Mouse (Mus musculus): Measurements from ENCODE around the gene Rhov. TPM values are rescaled to one million over a fixed set of nuclear protein-coding genes. Genes with fewer than 3 reads are reported as not detected.

Rhov gene
- polyA plus RNA-seq, 1 experiment from 2014 or later = 0.83 TPM

GRCm38 (mm10) chr2:119247904-119248303 is 23.2 kb downstream of the Rhov start:
- H3K36me3 ChIP-seq = no peaks in the 10 kb centered on the region
- WGBS = 87% methylated on average over 9 of the region's 9 CpGs

DNA sequence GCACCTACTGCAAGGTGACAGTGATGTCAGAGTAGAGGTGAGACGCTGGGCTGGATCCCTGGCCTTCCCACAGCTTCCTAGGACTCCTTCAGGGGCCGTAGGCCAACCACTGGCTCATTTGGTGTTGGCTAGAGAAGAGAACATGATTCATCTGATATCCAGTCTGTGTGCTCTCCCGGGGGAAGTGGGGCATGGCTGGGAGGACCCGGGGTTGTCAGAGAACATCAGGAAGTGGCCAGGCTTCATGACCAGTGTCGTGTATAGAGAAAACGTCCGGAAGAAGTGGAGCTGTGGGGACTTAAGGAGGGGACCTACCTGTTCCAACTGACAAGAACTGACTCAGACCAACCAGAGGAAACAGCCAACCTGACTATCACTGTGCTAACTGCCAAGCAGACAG is 25.8 kb downstream of the Rhov start:
- H3K9me3 ChIP-seq (replicated peaks) = no peaks in the 10 kb centered on the region
- no peaks in the 10 kb centered on the region for H3K4me1 ChIP-seq
- 87% methylated on average over 7 of the region's 7 CpGs for WGBS
- peaks cover 12% of the 10 kb centered on the region for H3K27me3 ChIP-seq (ENCODE audit: low read depth, poor library complexity, severe bottlenecking)
- no peak overlapping the region for H3K4me3 ChIP-seq
- no peak for DNase-seq (ENCODE audit: low spot score)
- no peak overlapping the region for H3K27ac ChIP-seq (replicated peaks)
- no peaks in the 10 kb centered on the region for H3K36me3 ChIP-seq

More at GRCm38 (mm10) chr2:119247904-119248303, 23.2 kb downstream of the Rhov start:
- Histone ChIP-seq H3K4me1 (peaks cover 7% of the 10 kb centered on the region), H3K27ac (replicated peaks) (no peak overlapping the region), H3K4me3 (no peak overlapping the region), H3K27me3 (ENCODE audit: low read depth, poor library complexity, severe bottlenecking) (peaks cover 4% of the 10 kb centered on the region; the same call in 1 of the 2 replicates), H3K9me3 (replicated peaks) (no peaks in the 10 kb centered on the region)
- no peak for DNase-seq (ENCODE audit: low spot score)

GRCm38 (mm10) chr2:119242548-119242947 is 28.5 kb downstream of the Rhov start:
- Histone ChIP-seq H3K4me3 (no peak overlapping the region), H3K4me1 (peaks cover 6% of the 10 kb centered on the region), H3K27ac (replicated peaks) (no peak overlapping the region), H3K9me3 (replicated peaks) (no peaks in the 10 kb centered on the region), H3K27me3 (ENCODE audit: low read depth, poor library complexity, severe bottlenecking) (peaks cover 37% of the 10 kb centered on the region), H3K36me3 (no peaks in the 10 kb centered on the region)
- DNase-seq (ENCODE audit: low spot score) = no peak
- WGBS = 86% methylated on average over 9 of the region's 9 CpGs

DNA sequence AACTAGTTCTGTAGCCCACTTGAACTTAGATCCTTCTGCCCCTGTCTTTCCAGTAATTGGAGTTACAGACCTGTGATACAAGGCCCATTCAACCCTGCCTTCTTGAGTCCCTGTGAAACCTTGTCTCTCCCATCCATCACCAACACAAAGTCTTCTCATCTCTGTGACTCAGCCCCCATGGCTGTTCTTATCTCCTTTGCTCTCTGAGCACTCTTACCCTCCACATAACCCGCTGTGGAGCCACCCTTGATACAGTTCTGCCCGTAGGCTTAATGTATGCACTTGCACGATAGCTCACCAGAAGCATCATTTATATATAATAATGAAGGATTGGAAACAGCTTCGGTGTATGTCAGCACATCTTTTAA is 30.3 kb downstream of the Rhov start:
- Histone ChIP-seq H3K36me3 (no peaks in the 10 kb centered on the region), H3K27ac (replicated peaks) (no peak overlapping the region), H3K4me1 (peaks cover 15% of the 10 kb centered on the region), H3K27me3 (ENCODE audit: low read depth, poor library complexity, severe bottlenecking) (peaks cover 54% of the 10 kb centered on the region), H3K4me3 (no peak overlapping the region), H3K9me3 (replicated peaks) (no peaks in the 10 kb centered on the region)
- no peak for DNase-seq (ENCODE audit: low spot score)
- 87% methylated on average over 4 of the region's 4 CpGs for WGBS

- H3K4me3 ChIP-seq = no peak overlapping the region
- no peak for DNase-seq (ENCODE audit: low spot score)
- H3K36me3 ChIP-seq = no peaks in the 10 kb centered on the region
- 67% methylated on average over 4 of the region's 4 CpGs for WGBS
- H3K4me1 ChIP-seq = peaks cover 15% of the 10 kb centered on the region
- H3K27ac ChIP-seq (replicated peaks) = no peak overlapping the region
- peaks cover 60% of the 10 kb centered on the region for H3K27me3 ChIP-seq (ENCODE audit: low read depth, poor library complexity, severe bottlenecking)
- H3K9me3 ChIP-seq (replicated peaks) = no peaks in the 10 kb centered on the region
Measured at GRCm38 (mm10) chr2:119240075-119240818, 30.8 kb downstream of the Rhov start.

DNA sequence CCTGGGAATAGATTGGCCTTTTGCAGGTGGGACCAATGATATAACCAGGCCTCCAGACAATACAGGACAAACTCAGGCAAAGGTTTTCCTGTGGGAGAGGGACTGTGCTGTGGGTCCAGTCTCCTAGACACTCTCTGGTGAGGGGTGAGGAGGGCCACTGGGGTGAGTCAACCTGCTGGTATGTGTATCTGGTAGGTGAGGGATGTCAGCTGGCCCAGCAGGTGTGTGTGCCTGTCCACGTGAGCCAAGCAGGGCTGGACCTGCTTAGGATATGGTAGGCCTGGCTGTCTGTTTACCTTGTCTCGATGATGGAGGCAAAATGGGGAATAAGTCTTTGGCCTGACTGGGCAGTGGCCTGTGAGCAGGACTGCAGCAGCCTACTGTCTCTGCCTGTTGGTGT is 32.4 kb downstream of the Rhov start:
- WGBS = 72% methylated on average over 2 of the region's 2 CpGs
- DNase-seq (ENCODE audit: low spot score) = no peak
- Histone ChIP-seq H3K9me3 (replicated peaks) (no peaks in the 10 kb centered on the region), H3K27ac (replicated peaks) (no peak overlapping the region), H3K36me3 (no peaks in the 10 kb centered on the region), H3K4me1 (peaks cover 15% of the 10 kb centered on the region), H3K4me3 (no peak overlapping the region), H3K27me3 (ENCODE audit: low read depth, poor library complexity, severe bottlenecking) (peaks cover 75% of the 10 kb centered on the region)

GRCm38 (mm10) chr2:119237871-119238220 is 33.2 kb downstream of the Rhov start:
- Histone ChIP-seq H3K27ac (replicated peaks) (no peak overlapping the region; the same call in 1 of the 2 replicates), H3K27me3 (ENCODE audit: low read depth, poor library complexity, severe bottlenecking) (peaks cover 77% of the 10 kb centered on the region), H3K4me3 (peak overlapping the region; percentile 57), H3K9me3 (replicated peaks) (no peaks in the 10 kb centered on the region), H3K36me3 (no peaks in the 10 kb centered on the region), H3K4me1 (peaks cover 15% of the 10 kb centered on the region)
- WGBS = 1% methylated on average over 31 of the region's 31 CpGs
- DNase-seq (ENCODE audit: low spot score) = peak; percentile 41

DNA sequence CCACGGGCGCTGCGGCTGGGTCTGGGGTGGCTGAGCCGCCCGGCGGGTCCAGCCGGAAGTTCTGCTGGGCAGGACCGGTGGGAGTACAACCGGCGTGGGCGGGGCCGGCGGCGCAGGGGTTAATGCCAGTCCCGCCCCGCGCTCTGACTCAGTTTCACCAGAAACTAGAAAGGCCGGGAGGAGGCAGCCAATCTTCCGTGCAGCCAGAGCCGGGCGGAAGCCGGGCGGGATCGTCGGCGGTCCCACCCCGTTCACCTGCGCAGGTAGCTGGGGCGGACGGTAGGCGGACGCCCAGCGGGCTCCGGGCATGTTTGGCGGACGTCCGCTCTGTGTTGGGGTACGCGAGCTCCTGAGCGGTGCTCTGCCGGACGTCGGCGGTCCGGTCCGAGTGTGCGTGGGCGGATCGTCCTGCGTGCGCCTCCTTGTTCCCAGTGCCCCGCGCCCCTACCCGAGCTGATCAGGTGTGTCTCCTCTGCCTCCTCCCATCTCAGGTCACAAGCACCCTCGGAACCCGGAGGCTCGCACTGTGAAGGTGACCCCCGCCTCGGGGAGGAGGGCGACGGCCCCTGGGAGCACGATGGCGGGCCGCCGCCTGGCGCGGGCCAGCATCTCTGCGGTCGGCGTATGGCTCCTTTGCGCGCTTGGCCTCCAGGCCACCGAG is 33.7 kb downstream of the Rhov start, which contains the start of gene Spint1:
Gene Spint1 (plus strand): TSS at position 153 of the 661 bp plus-strand sequence.
- peak within 1 kb of the TSS; percentile 57 for H3K4me3 ChIP-seq

GRCm38 (mm10) chr2:119236682-119237209 is 34.3 kb downstream of the Rhov start:
- no peak for DNase-seq (ENCODE audit: low spot score)
- 5% methylated on average over 25 of the region's 25 CpGs for WGBS
- Histone ChIP-seq H3K4me3 (peak overlapping the region; percentile 57), H3K27me3 (ENCODE audit: low read depth, poor library complexity, severe bottlenecking) (peaks cover 77% of the 10 kb centered on the region), H3K36me3 (no peaks in the 10 kb centered on the region), H3K4me1 (peaks cover 15% of the 10 kb centered on the region), H3K9me3 (replicated peaks) (no peaks in the 10 kb centered on the region), H3K27ac (replicated peaks) (0 out of 2 replicates have a peak overlapping the region, but pooled peaks have one; percentile 42)

More for the DNA sequence above, 33.7 kb downstream of the Rhov start, which contains the start of gene Spint1:
- peak within 1 kb of the TSS; percentile 42; the same call in 1 of the 2 replicates for H3K27ac ChIP-seq (replicated peaks)
- H3K4me1 ChIP-seq = peaks cover 15% of the 10 kb centered on the region
- peaks cover 77% of the 10 kb centered on the region for H3K27me3 ChIP-seq (ENCODE audit: low read depth, poor library complexity, severe bottlenecking)
- H3K36me3 ChIP-seq = no peaks in the 10 kb centered on the region
- under 1% methylated on average over 73 of the region's 73 CpGs for WGBS
- DNase-seq (ENCODE audit: low spot score) = peak; percentile 24
- H3K9me3 ChIP-seq (replicated peaks) = no peaks in the 10 kb centered on the region

- 83% methylated on average over 6 of the region's 6 CpGs for WGBS
- Histone ChIP-seq H3K4me3 (no peak within 1 kb of the TSS), H3K27me3 (ENCODE audit: low read depth, poor library complexity, severe bottlenecking) (peaks cover 15% of the 10 kb centered on the region), H3K36me3 (no peaks in the 10 kb centered on the region), H3K9me3 (replicated peaks) (no peaks in the 10 kb centered on the region), H3K27ac (replicated peaks) (no peak within 1 kb of the TSS), H3K4me1 (peaks cover 3% of the 10 kb centered on the region; the same call in 1 of the 2 replicates)
- DNase-seq (ENCODE audit: low spot score) = no peak
Measured at GRCm38 (mm10) chr2:119229775-119230704, 41.0 kb downstream of the Rhov start, which contains the start of gene Ppp1r14d. Ppp1r14d (minus strand) TSS chr2:119229906.

Data from midbrain, embryonic 10.5 days (tissue).